Mouse (Mus musculus) E14TG2a.4 (cell line): Measurements from ENCODE around the gene Cxcr5.
A peak's percentile ranks its signal among the peaks of the same experiment; 100 is the strongest.

Experiments used
- H3K27me3 ChIP-seq: 2 replicates; pipeline ENCODE4 v1.6.1; 2014; ENCODE audit warnings: low read length, control low read depth; ENCODE audit not compliant: insufficient read depth
- H3K36me3 ChIP-seq: 2 replicates; pipeline ENCODE4 v1.6.1; 2014; ENCODE audit warnings: low read length, control low read depth; ENCODE audit not compliant: insufficient read depth
- H3K4me1 ChIP-seq: replicated peaks from 2 replicates; pipeline ENCODE4 v1.6.1; 2014; ENCODE audit warnings: low read depth, low read length, control low read depth
- H3K4me3 ChIP-seq: replicated peaks from 2 replicates; pipeline ENCODE4 v1.5.1; 2014; ENCODE audit warnings: mild to moderate bottlenecking, low read length
- H3K9me3 ChIP-seq: 2 replicates; pipeline ENCODE4 v1.6.1; 2014; ENCODE audit warnings: low read length, control low read depth
- CTCF ChIP-seq: conservative IDR thresholded peaks from 2 replicates; pipeline ENCODE4 v1.5.1; 2014; ENCODE audit warnings: low read length
- NANOG ChIP-seq: IDR thresholded peaks from 2 replicates; pipeline ENCODE4 v1.6.1; 2014; ENCODE audit warnings: borderline replicate concordance, low read length, mixed read lengths
- POU5F1 ChIP-seq: IDR thresholded peaks from 2 replicates; pipeline ENCODE4 v1.6.1; 2014; ENCODE audit warnings: low read length, borderline replicate concordance

Cxcr5 gene

GRCm38 (mm10) chr9:44498421-44499355, 63.0 kb downstream of the Cxcr5 start:
- H3K36me3 ChIP-seq: no peaks in the 10 kb centered on the region
- H3K4me3 ChIP-seq: peak overlapping the region; percentile 77
- peaks cover 80% of the 10 kb centered on the region for H3K4me1 ChIP-seq
- no peaks in the 10 kb centered on the region for H3K9me3 ChIP-seq
- TF ChIP-seq CTCF (no peak), NANOG (no peak), POU5F1 (no peak)
- H3K27me3 ChIP-seq: peaks cover 24% of the 10 kb centered on the region

- no peak for TF ChIP-seq NANOG
- no peak for TF ChIP-seq POU5F1
- no peak for TF ChIP-seq CTCF
- Histone ChIP-seq H3K4me3 (peak overlapping the region; percentile 77), H3K4me1 (peaks cover 89% of the 10 kb centered on the region), H3K36me3 (no peaks in the 10 kb centered on the region), H3K27me3 (peaks cover 32% of the 10 kb centered on the region), H3K9me3 (no peaks in the 10 kb centered on the region)
Observed at GRCm38 (mm10) chr9:44497624-44498377, 63.9 kb downstream of the Cxcr5 start.

GRCm38 (mm10) chr9:44496803-44497461, 64.7 kb downstream of the Cxcr5 start:
- Histone ChIP-seq H3K9me3 (no peaks in the 10 kb centered on the region), H3K27me3 (peaks cover 40% of the 10 kb centered on the region), H3K4me1 (peaks cover 96% of the 10 kb centered on the region), H3K4me3 (peak overlapping the region; percentile 77), H3K36me3 (no peaks in the 10 kb centered on the region)
- TF ChIP-seq NANOG (no peak), CTCF (no peak), POU5F1 (no peak)

DNA sequence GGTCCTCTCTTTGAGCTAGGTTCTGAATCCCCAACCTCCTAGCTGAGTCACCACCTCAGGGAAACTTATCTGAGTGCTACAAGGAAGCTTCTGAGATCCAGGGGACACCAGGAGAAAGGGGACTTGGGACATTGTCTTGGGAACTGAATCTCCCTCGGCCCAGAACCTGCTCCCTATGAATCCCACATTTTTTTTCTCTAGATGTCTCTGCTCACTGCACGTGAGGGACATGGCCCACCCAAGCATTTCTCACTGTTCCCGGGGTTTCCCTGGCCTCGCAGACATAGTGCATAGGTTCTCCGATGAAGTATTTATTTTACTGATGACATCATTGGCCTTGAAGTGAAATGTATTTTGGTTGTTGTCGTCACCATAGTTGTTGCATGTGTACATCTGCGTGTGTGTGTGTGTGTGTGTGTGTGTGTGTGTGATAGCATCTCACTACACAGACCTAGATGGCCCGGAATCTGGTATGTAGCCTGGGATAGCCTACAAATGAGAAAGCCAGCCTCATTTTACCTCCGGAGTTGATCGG, 65.8 kb downstream of the Cxcr5 start:
- H3K4me3 ChIP-seq: no peak overlapping the region
- TF ChIP-seq POU5F1 (no peak), NANOG (no peak), CTCF (no peak)
- peaks cover 96% of the 10 kb centered on the region for H3K4me1 ChIP-seq
- H3K27me3 ChIP-seq: peaks cover 42% of the 10 kb centered on the region
- H3K36me3 ChIP-seq: no peaks in the 10 kb centered on the region
- no peaks in the 10 kb centered on the region for H3K9me3 ChIP-seq

DNA sequence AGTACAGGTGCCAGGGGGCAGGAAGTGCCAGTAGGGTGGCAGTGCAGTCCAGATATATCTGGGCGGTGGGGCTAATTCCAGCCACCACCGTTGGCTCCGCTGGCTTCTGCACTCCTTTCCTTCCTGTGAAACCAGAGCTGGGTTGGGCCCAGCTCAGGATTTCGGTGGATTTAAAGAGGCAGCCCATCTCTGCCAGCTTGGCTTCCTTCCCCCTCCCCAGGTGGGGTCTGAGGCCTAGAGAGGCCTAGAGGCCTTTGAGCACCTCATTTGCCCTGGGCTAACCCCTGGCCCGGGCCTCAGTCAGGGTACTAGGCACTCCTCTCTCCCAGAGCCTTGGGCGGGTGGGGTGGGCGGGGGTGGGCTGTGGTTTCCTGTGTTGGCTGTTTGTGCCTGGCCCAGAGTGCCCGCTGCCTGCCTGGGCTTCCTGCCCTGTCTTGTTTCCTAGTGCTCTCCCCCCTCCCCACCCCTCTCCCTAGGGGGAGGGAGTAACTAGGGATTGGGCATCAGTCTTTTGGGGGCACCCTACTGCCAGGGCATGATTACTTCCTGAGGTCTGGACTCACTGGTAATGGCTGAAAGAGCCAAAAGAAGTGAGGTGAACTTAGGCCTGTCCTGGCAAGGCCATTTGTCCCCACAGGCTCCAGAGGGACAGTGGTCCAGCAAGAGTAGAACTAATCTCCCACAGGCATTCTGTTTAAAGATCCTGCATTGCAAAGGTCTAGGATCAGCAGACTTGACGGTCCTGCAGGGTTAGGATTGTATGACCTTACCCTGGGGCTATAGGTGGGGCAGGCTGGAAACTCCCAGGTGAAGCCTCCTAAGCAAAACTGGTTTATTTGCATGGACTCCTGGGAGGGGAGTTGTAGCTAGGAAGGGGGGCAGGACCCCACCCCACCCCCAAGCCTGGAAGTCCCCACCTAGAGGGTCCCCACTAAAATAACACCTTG, 66.5 kb downstream of the Cxcr5 start:
- TF ChIP-seq NANOG (no peak), POU5F1 (no peak), CTCF (no peak)
- H3K4me1 ChIP-seq: peaks cover 96% of the 10 kb centered on the region
- peaks cover 35% of the 10 kb centered on the region for H3K27me3 ChIP-seq

DNA sequence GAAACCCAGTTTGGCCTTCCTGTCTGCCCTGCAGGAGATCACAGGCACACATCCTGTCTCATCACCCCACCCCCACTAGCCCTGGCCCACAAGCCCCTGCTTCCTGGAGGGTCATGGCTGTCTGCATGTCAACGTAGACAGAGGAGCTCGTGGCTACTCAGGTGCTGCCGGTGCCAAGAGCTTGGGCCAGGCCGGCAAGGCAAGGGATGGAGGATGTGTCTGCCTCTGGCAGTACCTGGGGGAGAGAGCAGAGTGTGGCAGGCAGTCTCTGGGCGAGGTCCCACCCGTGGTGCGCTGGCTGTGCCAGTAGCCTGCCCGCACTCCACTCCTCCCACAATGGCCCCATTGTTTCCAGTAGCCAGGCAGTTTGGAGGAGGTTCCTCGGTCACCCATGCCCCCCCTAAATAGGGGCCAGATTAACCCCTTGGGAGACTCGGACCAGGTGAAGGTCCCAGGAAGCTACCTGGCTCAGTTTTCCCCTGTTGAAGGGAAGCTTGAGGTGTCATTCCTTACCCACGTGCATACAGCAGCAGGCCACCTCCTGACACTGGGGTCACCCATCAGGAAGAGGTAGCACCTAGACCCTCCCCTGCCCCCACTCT, 67.3 kb downstream of the Cxcr5 start:
- Histone ChIP-seq H3K4me1 (peaks cover 96% of the 10 kb centered on the region), H3K9me3 (no peaks in the 10 kb centered on the region), H3K4me3 (peak overlapping the region; percentile 56), H3K27me3 (peaks cover 28% of the 10 kb centered on the region), H3K36me3 (no peaks in the 10 kb centered on the region)
- TF ChIP-seq CTCF: no peak
- no peak for TF ChIP-seq POU5F1
- TF ChIP-seq NANOG: no peak

More for the DNA sequence above, 66.5 kb downstream of the Cxcr5 start:
- Histone ChIP-seq H3K4me3 (peak overlapping the region; percentile 56), H3K9me3 (no peaks in the 10 kb centered on the region), H3K36me3 (no peaks in the 10 kb centered on the region)

- Histone ChIP-seq H3K4me1 (peaks cover 99% of the 10 kb centered on the region), H3K4me3 (no peak overlapping the region), H3K27me3 (peaks cover 18% of the 10 kb centered on the region), H3K36me3 (no peaks in the 10 kb centered on the region), H3K9me3 (no peaks in the 10 kb centered on the region)
- TF ChIP-seq POU5F1: no peak
- no peak for TF ChIP-seq CTCF
- TF ChIP-seq NANOG: no peak
Observed at GRCm38 (mm10) chr9:44492631-44493461, 68.8 kb downstream of the Cxcr5 start.
